Mouse (Mus musculus) hindbrain, embryonic 11.5 days (tissue): ENCODE measurements around the gene Col25a1. TPM values are rescaled to one million over a fixed set of nuclear protein-coding genes. Genes with fewer than 3 reads are reported as not detected.

Experiments
- ATAC-seq: fragments of 200-750 bp; cut with Nextera tagmentation; 2 replicates; pipeline ENCODE4 v1.8.0; 2017; ENCODE audit warnings: mild to moderate bottlenecking, moderate TSS enrichment, moderate library complexity; ENCODE audit not compliant: low FRiP score
- DNase-seq: peaks from one replicate; pipeline ENCODE4 v3.0.0-alpha.2; 2015; ENCODE audit warnings: low spot score
- H3K27ac ChIP-seq: fragments of 300-500 bp; sonication (generic); 2 replicates; pipeline ENCODE4 v1.5.1; 2014; ENCODE audit warnings: mild to moderate bottlenecking, low read depth, low read length
- H3K27me3 ChIP-seq: fragments of 300-500 bp; sonication (generic); 2 replicates; pipeline ENCODE4 v1.6.1; 2014; ENCODE audit warnings: mild to moderate bottlenecking, low read length, moderate library complexity, mixed read lengths; ENCODE audit not compliant: control insufficient read depth, insufficient read depth
- H3K36me3 ChIP-seq: fragments of 300-500 bp; sonication (generic); 2 replicates; pipeline ENCODE4 v1.6.1; 2014; ENCODE audit warnings: mild to moderate bottlenecking, low read length, moderate library complexity, mixed read lengths; ENCODE audit not compliant: control insufficient read depth, insufficient read depth
- H3K4me1 ChIP-seq: fragments of 300-500 bp; sonication (generic); replicated peaks from 2 replicates; pipeline ENCODE4 v1.6.1; 2014; ENCODE audit warnings: low read length, mixed read lengths; ENCODE audit not compliant: control insufficient read depth, insufficient read depth
- H3K4me2 ChIP-seq: fragments of 300-500 bp; sonication (generic); replicated peaks from 2 replicates; pipeline ENCODE4 v1.6.1; 2014; ENCODE audit warnings: mild to moderate bottlenecking, low read depth, low read length
- H3K4me3 ChIP-seq: fragments of 300-500 bp; sonication (generic); 2 replicates; pipeline ENCODE4 v1.5.1; 2014; ENCODE audit warnings: low read depth, low read length
- H3K9ac ChIP-seq: fragments of 300-500 bp; sonication (generic); 2 replicates; pipeline ENCODE4 v1.6.1; 2014; ENCODE audit warnings: low read depth, low read length
- H3K9me3 ChIP-seq: fragments of 300-500 bp; sonication (generic); 2 replicates; pipeline ENCODE4 v1.6.1; 2016; ENCODE audit warnings: low read length; ENCODE audit not compliant: control insufficient read depth
- WGBS: fragments of 180-500 bp; shearing (Covaris S2); extraction: QIAGEN DNeasy Blood & Tissue Kit; methylation state at CpG from one replicate; pipeline ENCODE4 v1.1.7; 2014; 5-methylcytosine and 5-hydroxymethylcytosine counted together
- polyA plus RNA-seq: library from polyadenylated mRNA; unstranded; fragments of >200 nt; fragmentation: Nextera tagmentation; extraction: Ambion mirVana; gene quantifications from 2 replicates; pipeline ENCODE4 v1.2.1, GENCODE M21; 2014

Col25a1 gene
- polyA plus RNA-seq, 1 experiment from 2014 or later = 5.3 TPM

- WGBS = 94% methylated on average over 9 of the region's 9 CpGs
- no peak for DNase-seq
- Histone ChIP-seq H3K9ac (no peak overlapping the region), H3K4me1 (no peaks in the 10 kb centered on the region), H3K36me3 (no peaks in the 10 kb centered on the region), H3K4me3 (no peak overlapping the region), H3K27ac (no peak overlapping the region), H3K9me3 (no peaks in the 10 kb centered on the region), H3K27me3 (no peaks in the 10 kb centered on the region), H3K4me2 (no peak overlapping the region)
- no peak for ATAC-seq
Observed at GRCm38 (mm10) chr3:130329833-130330555, 198.7 kb downstream of the Col25a1 start.

- WGBS = 94% methylated on average over 3 of the region's 3 CpGs
- Histone ChIP-seq H3K4me1 (no peaks in the 10 kb centered on the region), H3K9me3 (no peaks in the 10 kb centered on the region), H3K4me2 (no peak overlapping the region), H3K27ac (no peak overlapping the region), H3K36me3 (no peaks in the 10 kb centered on the region), H3K4me3 (no peak overlapping the region), H3K27me3 (no peaks in the 10 kb centered on the region), H3K9ac (no peak overlapping the region)
- DNase-seq (no peak), ATAC-seq (no peak)
Observed at GRCm38 (mm10) chr3:130330556-130330950, 199.3 kb downstream of the Col25a1 start.

GRCm38 (mm10) chr3:130332347-130332913 is 201.1 kb downstream of the Col25a1 start:
- DNase-seq (no peak), ATAC-seq (no peak)
- Histone ChIP-seq H3K36me3 (no peaks in the 10 kb centered on the region), H3K9me3 (no peaks in the 10 kb centered on the region), H3K4me2 (no peak overlapping the region), H3K27me3 (no peaks in the 10 kb centered on the region), H3K4me3 (no peak overlapping the region), H3K4me1 (no peaks in the 10 kb centered on the region), H3K27ac (no peak overlapping the region), H3K9ac (no peak overlapping the region)
- WGBS = 70% methylated on average over 3 of the region's 3 CpGs

- ATAC-seq (no peak), DNase-seq (no peak)
- no peak overlapping the region for H3K4me2 ChIP-seq
- no peak overlapping the region for H3K4me3 ChIP-seq
- H3K36me3 ChIP-seq = no peaks in the 10 kb centered on the region
- H3K4me1 ChIP-seq = no peaks in the 10 kb centered on the region
- H3K9ac ChIP-seq = no peak overlapping the region
- no peak overlapping the region for H3K27ac ChIP-seq
- no peaks in the 10 kb centered on the region for H3K9me3 ChIP-seq
- H3K27me3 ChIP-seq = no peaks in the 10 kb centered on the region
- 63% methylated on average over 13 of the region's 13 CpGs for WGBS
Observed at GRCm38 (mm10) chr3:130337857-130338256, 206.6 kb downstream of the Col25a1 start.

- Histone ChIP-seq H3K9me3 (no peaks in the 10 kb centered on the region), H3K27ac (no peak overlapping the region), H3K4me1 (no peaks in the 10 kb centered on the region), H3K9ac (no peak overlapping the region), H3K36me3 (no peaks in the 10 kb centered on the region), H3K4me3 (no peak overlapping the region), H3K4me2 (no peak overlapping the region), H3K27me3 (no peaks in the 10 kb centered on the region)
- ATAC-seq = no peak
- WGBS = 75% methylated on average over 3 of the region's 3 CpGs
- no peak for DNase-seq
Observed at GRCm38 (mm10) chr3:130338371-130338770, 207.1 kb downstream of the Col25a1 start.

GRCm38 (mm10) chr3:130350161-130350560 is 218.9 kb downstream of the Col25a1 start:
- DNase-seq (no peak), ATAC-seq (no peak)
- no peaks in the 10 kb centered on the region for H3K36me3 ChIP-seq
- H3K9me3 ChIP-seq = no peaks in the 10 kb centered on the region
- no peak overlapping the region for H3K4me3 ChIP-seq
- 60% methylated on average over 6 of the region's 6 CpGs for WGBS
- H3K4me2 ChIP-seq = no peak overlapping the region
- no peaks in the 10 kb centered on the region for H3K27me3 ChIP-seq
- no peak overlapping the region for H3K9ac ChIP-seq
- no peaks in the 10 kb centered on the region for H3K4me1 ChIP-seq
- no peak overlapping the region for H3K27ac ChIP-seq

GRCm38 (mm10) chr3:130354399-130355039 is 223.2 kb downstream of the Col25a1 start:
- Histone ChIP-seq H3K9ac (no peak overlapping the region), H3K4me3 (no peak overlapping the region), H3K27me3 (no peaks in the 10 kb centered on the region), H3K4me1 (no peaks in the 10 kb centered on the region), H3K27ac (no peak overlapping the region), H3K4me2 (no peak overlapping the region), H3K9me3 (no peaks in the 10 kb centered on the region), H3K36me3 (no peaks in the 10 kb centered on the region)
- ATAC-seq = no peak
- 86% methylated on average over 4 of the region's 4 CpGs for WGBS
- DNase-seq = no peak

GRCm38 (mm10) chr3:130356575-130357173 is 225.4 kb downstream of the Col25a1 start:
- H3K9ac ChIP-seq = no peak overlapping the region
- H3K36me3 ChIP-seq = no peaks in the 10 kb centered on the region
- 0 out of 2 replicates have a peak, but pooled peaks cover 3% of the 10 kb centered on the region for H3K4me1 ChIP-seq
- no peak for DNase-seq
- no peak overlapping the region for H3K4me2 ChIP-seq
- H3K27me3 ChIP-seq = no peaks in the 10 kb centered on the region
- ATAC-seq = no peak
- 82% methylated on average over 15 of the region's 15 CpGs for WGBS
- H3K4me3 ChIP-seq = no peak overlapping the region
- no peak overlapping the region for H3K27ac ChIP-seq
- no peaks in the 10 kb centered on the region for H3K9me3 ChIP-seq
